Mouse (Mus musculus) bone marrow macrophage, adult 2 months (primary cell): ENCODE data around the gene Gm13277.
"Not testable (repeated sequence)": the region's sequence is repeated elsewhere in the genome, so short reads cannot be mapped to it uniquely, and the experiment has no call there.

Source experiments
- CTCF ChIP-seq: IDR thresholded peaks from 2 replicates; pipeline ENCODE4 v1.5.1; 2012; ENCODE audit warnings: low read depth, mild to moderate bottlenecking, low read length, moderate library complexity
- POLR2A ChIP-seq: IDR thresholded peaks from 2 replicates; pipeline ENCODE4 v1.6.1; 2012; ENCODE audit warnings: mild to moderate bottlenecking, low read depth, low read length, borderline replicate concordance

- TF ChIP-seq CTCF, POLR2A: not testable (repeated sequence)
These were observed 6.1 kb upstream of the Gm13277 start for GRCm38 (mm10) chr4:88782335-88782734.
